Mouse (Mus musculus) kidney, adult 2 months (tissue): Measurements from ENCODE around the gene Cetn4.

Experiments
- CTCF ChIP-seq: fragments of 200-500 bp; conservative IDR thresholded peaks from 2 replicates; pipeline ENCODE4 v1.5.1; 2011; ENCODE audit warnings: low read depth, mild to moderate bottlenecking, control low read depth, low read length, moderate library complexity, mixed read lengths; ENCODE audit not compliant: insufficient read depth, insufficient read length
- POLR2A ChIP-seq: fragments of 200-500 bp; IDR thresholded peaks from one replicate; pipeline ENCODE4 v1.6.1; 2011; ENCODE audit warnings: low read depth, low read length, control low read depth

DNA sequence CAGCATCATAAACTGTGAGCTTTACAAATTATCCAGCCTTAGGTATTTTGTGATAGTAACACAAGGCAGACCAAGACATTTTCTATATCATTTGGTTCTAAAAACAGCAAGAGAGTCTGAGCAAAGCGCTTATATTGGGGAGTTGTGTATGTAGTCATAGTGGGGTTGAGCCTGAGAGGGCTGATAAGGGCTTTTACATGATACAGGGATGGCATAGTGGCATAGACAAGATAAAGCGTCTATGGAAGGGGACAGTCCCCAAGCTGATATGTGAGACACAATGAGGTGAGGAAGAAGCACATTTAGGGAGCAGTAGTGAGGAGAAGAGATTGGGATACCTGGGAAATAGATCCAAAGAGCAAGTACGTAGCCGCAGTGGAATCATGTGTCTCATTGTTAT, 21.5 kb upstream of the Cetn4 start:
- no peak for TF ChIP-seq CTCF
- TF ChIP-seq POLR2A: no peak
